Mouse (Mus musculus): ENCODE measurements at regions not wholly inside any gene's neighbourhood (a gene's known extent, or its start where the extent isn't known, plus 50 kb on each side); places are given as distances from the start of the nearest gene placed in this dataset.

DNA sequence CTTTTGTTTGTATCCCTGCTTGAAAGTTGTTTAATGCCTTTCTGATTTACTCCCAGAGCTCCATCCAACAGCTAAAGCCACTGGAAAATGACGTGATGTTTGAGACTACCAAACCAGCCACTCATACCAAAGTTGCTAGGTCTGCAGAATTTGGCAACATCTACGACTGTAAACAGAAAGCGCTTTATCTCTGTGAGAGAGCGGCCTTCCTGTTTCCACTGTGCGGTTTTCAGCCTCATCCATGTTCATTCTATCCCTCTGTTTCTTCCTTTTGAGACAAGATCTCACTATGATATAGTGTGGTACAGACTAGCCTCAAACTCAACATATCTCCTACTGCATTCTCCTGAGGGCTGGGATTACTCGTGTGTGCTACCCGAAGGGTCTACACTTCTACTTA lies 100.0 kb downstream of the Tmem30b start:
- TF ChIP-seq POLR2A (IDR thresholded peaks at IDR 0.05; ENCODE audit: borderline replicate concordance, extremely low read depth, insufficient read depth, insufficient read length, poor library complexity, severe bottlenecking): no peak
- no peak for TF ChIP-seq CTCF (IDR thresholded peaks at IDR 0.05; ENCODE audit: borderline replicate concordance, extremely low read depth, insufficient read depth, insufficient read length)
- no peak for DNase-seq (ENCODE audit: low read depth)

- TF ChIP-seq CTCF (IDR thresholded peaks at IDR 0.05; ENCODE audit: borderline replicate concordance, extremely low read depth, insufficient read depth, insufficient read length) (no peak), POLR2A (IDR thresholded peaks at IDR 0.05; ENCODE audit: borderline replicate concordance, extremely low read depth, insufficient read depth, insufficient read length, poor library complexity, severe bottlenecking) (no peak)
- DNase-seq (ENCODE audit: low read depth): no peak
Measured at GRCm38 (mm10) chr12:73445562-73445961, 100.6 kb downstream of the Tmem30b start.

DNA sequence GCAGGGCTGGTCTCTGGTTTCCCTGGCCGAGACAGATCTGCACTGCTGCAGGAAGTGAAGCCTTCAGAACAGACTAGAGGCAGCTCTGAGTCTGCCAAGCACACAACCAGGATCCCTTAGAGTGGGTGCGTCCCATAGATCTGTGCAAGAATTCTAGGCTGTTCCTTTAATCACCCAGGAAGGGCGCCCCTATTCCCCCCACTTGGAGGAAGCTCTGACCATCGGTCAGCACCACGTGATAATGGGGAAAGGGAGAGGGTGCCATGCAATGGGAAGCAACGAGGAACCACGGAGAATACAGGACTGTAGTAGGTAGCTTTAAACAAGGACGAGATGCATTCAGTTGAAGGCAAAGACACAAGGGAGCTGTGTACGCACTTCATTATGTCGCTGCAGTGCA lies 101.1 kb downstream of the Tmem30b start:
- TF ChIP-seq POLR2A (IDR thresholded peaks at IDR 0.05; ENCODE audit: borderline replicate concordance, extremely low read depth, insufficient read depth, insufficient read length, poor library complexity, severe bottlenecking) (no peak), CTCF (IDR thresholded peaks at IDR 0.05; ENCODE audit: borderline replicate concordance, extremely low read depth, insufficient read depth, insufficient read length) (no peak)

GRCm38 (mm10) chr12:73441326-73441725 lies 104.9 kb downstream of the Tmem30b start:
- TF ChIP-seq CTCF (IDR thresholded peaks at IDR 0.05; ENCODE audit: borderline replicate concordance, extremely low read depth, insufficient read depth, insufficient read length): no peak
- TF ChIP-seq POLR2A (IDR thresholded peaks at IDR 0.05; ENCODE audit: borderline replicate concordance, extremely low read depth, insufficient read depth, insufficient read length, poor library complexity, severe bottlenecking): no peak

More for the DNA sequence above, 101.1 kb downstream of the Tmem30b start:
- DNase-seq (ENCODE audit: low read depth): no peak

DNA sequence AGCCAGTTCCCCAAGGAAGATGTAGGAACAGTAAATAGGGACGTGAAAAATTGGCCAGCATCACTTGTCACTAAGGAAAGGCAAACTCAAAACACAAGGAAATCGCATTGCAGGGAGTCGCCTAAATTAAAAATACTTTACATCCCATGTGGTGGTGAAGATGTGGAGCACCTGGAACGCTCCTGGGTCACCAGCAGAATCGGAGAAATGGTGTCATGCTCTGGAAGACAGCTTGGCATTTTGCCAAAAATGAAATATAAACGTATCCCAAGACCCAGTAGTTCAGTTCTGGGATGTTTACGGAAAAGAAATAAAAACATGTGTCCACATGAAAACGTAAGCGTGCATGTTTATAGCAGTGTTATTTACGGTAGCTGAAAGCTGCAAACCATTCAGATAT lies 111.5 kb downstream of the Tmem30b start:
- TF ChIP-seq CTCF (IDR thresholded peaks at IDR 0.05; ENCODE audit: borderline replicate concordance, extremely low read depth, insufficient read depth, insufficient read length) (no peak), POLR2A (IDR thresholded peaks at IDR 0.05; ENCODE audit: borderline replicate concordance, extremely low read depth, insufficient read depth, insufficient read length, poor library complexity, severe bottlenecking) (no peak)
- DNase-seq (ENCODE audit: low read depth): no peak

More at GRCm38 (mm10) chr12:73441326-73441725, 104.9 kb downstream of the Tmem30b start:
- no peak for DNase-seq (ENCODE audit: low read depth)

- TF ChIP-seq CTCF (IDR thresholded peaks at IDR 0.05; ENCODE audit: borderline replicate concordance, extremely low read depth, insufficient read depth, insufficient read length) (no peak), POLR2A (IDR thresholded peaks at IDR 0.05; ENCODE audit: borderline replicate concordance, extremely low read depth, insufficient read depth, insufficient read length, poor library complexity, severe bottlenecking) (no peak)
Measured at GRCm38 (mm10) chr12:73432546-73432945, 113.6 kb downstream of the Tmem30b start.

GRCm38 (mm10) chr12:73428171-73428570 lies 118.0 kb downstream of the Tmem30b start:
- no peak for DNase-seq (ENCODE audit: low read depth)
- no peak for TF ChIP-seq POLR2A (IDR thresholded peaks at IDR 0.05; ENCODE audit: borderline replicate concordance, extremely low read depth, insufficient read depth, insufficient read length, poor library complexity, severe bottlenecking)
- TF ChIP-seq CTCF (IDR thresholded peaks at IDR 0.05; ENCODE audit: borderline replicate concordance, extremely low read depth, insufficient read depth, insufficient read length): no peak

More at GRCm38 (mm10) chr12:73432546-73432945, 113.6 kb downstream of the Tmem30b start:
- DNase-seq (ENCODE audit: low read depth): no peak

DNA sequence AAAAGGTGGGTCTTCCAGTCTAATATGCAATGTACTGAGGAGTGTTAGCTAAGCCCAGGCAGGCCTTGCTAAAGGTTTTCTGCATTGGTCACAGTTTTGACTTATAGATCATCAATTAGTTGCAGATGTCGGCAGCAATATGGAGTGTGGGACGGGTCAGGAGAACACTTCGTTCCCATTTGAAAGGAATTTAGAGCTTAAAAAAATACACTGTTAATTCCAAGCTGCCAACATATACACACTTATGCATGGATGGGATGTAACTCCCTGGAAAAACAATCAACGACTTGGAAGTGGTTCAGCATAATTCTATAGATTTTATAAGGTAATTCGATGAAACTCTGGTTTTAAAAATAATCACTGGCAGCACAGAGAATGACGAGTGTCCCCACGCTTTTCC lies 121.4 kb downstream of the Tmem30b start:
- no peak for DNase-seq (ENCODE audit: low read depth)
- TF ChIP-seq POLR2A (IDR thresholded peaks at IDR 0.05; ENCODE audit: borderline replicate concordance, extremely low read depth, insufficient read depth, insufficient read length, poor library complexity, severe bottlenecking): no peak
- TF ChIP-seq CTCF (IDR thresholded peaks at IDR 0.05; ENCODE audit: borderline replicate concordance, extremely low read depth, insufficient read depth, insufficient read length): no peak

DNA sequence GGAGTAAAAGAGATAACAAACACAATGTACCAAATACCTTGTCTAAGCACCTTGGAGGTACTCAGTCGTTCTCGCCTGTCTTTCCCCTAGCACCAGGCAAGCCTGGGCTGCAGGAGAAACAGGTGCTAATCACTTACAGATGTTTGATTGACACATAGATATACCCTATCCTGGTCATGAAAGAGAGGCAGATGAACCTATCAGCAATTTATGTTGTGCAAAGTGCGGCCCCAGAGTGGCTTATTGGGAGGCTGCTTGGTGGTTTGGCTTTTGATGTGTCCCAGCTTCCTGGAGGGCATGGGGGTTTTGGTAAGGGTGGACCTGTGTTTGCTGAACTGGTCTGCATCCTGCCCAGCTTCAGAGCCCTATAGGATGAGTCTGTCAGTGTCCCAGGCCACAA lies 129.1 kb downstream of the Tmem30b start:
- TF ChIP-seq POLR2A (IDR thresholded peaks at IDR 0.05; ENCODE audit: borderline replicate concordance, extremely low read depth, insufficient read depth, insufficient read length, poor library complexity, severe bottlenecking): no peak
- no peak for TF ChIP-seq CTCF (IDR thresholded peaks at IDR 0.05; ENCODE audit: borderline replicate concordance, extremely low read depth, insufficient read depth, insufficient read length)

GRCm38 (mm10) chr12:73416367-73416897 lies 129.8 kb downstream of the Tmem30b start:
- peak; percentile 68 for DNase-seq (ENCODE audit: low read depth)

More for the DNA sequence above, 129.1 kb downstream of the Tmem30b start:
- DNase-seq (ENCODE audit: low read depth): no peak

DNA sequence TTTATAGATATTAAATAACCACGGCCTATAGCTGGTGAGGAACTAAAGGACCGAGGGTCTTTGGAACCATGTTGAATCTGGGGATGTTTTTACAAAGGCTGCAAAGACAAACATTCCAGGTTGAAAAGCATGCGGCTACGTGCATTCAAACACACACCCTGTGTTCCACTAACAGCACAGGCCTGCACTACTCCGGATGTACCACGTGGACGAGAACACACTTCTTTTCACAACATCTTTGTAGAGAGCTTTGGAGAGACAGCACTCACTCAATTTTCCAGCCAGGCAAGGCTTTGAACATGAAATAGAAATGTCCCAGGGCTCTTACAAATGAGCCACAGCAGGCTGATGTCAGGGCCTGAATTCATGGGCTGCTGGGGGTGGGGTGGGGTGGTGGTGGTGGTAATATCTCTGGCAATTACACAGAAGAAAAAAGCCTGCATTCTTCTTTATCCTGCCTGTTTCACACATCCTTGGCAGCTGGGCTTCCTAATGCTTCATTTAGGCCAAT lies 129.3 kb downstream of the Slc38a6 start:
- no peak for DNase-seq (ENCODE audit: low read depth)
- TF ChIP-seq CTCF (IDR thresholded peaks at IDR 0.05; ENCODE audit: borderline replicate concordance, extremely low read depth, insufficient read depth, insufficient read length) (no peak), POLR2A (IDR thresholded peaks at IDR 0.05; ENCODE audit: borderline replicate concordance, extremely low read depth, insufficient read depth, insufficient read length, poor library complexity, severe bottlenecking) (no peak)

More at GRCm38 (mm10) chr12:73416367-73416897, 129.8 kb downstream of the Tmem30b start:
- no peak for TF ChIP-seq CTCF (IDR thresholded peaks at IDR 0.05; ENCODE audit: borderline replicate concordance, extremely low read depth, insufficient read depth, insufficient read length)
- no peak for TF ChIP-seq POLR2A (IDR thresholded peaks at IDR 0.05; ENCODE audit: borderline replicate concordance, extremely low read depth, insufficient read depth, insufficient read length, poor library complexity, severe bottlenecking)
